ENCODE assay signal across 25 mouse cellular contexts in the genomic region with DNA sequence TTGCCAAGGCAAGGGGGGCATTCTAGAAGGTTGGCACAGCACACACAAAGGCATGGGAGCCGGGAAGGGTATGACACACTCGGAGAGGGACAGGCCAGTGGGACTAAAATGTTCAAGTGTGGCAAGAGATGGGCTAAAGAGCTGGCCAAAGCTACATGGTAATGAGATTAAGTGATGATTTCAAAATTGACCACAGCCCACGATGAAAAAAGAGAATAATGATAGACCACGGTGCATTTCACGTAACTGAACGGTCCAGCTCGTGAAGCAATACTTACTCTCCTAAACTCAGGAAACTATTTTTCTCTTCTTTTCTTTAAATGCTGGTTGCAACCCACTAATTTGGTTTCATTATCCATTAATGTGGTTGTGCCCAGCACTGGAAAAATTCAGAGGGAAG. TPM values are rescaled to one million over a fixed set of nuclear protein-coding genes. Genes with fewer than 3 reads are reported as not detected.
"Had no signal": no experiment of that assay in that cellular context is flagged by ENCODE, and none has a peak within 500 bp of the region (broad histone marks: within the 10 kb centered on the region; RNA-seq: fewer than 3 reads in every experiment).

No protein-coding gene starts in this region.

- DNase-seq: cerebellum, adult 2 months; cerebellum, adult 8-10 months; cerebellum, adult 9-10 months; cerebellum, adult 9-11 months; cerebellum, postnatal 10 days; cerebellum, postnatal 14 days; cerebellum, postnatal 25 days; cerebellum, postnatal 36 days; embryo, embryonic 11 days; forebrain, postnatal 0 days; gastrocnemius, adult 2 months; gastrocnemius, postnatal 10 days; gastrocnemius, postnatal 14 days; gastrocnemius, postnatal 25 days; gastrocnemius, postnatal 36 days; heart, adult 11 months; heart, adult 18-20 months; heart, adult 2 months had no signal

- ATAC-seq: forebrain, embryonic 13.5 days; forebrain, embryonic 14.5 days; forebrain, embryonic 15.5 days; forebrain, embryonic 16.5 days; forebrain, postnatal 0 days had no signal

RNA-seq across cellular contexts. Expression of gene Rbpjl, which starts 6.9 kb away (rescaled TPM):
- total RNA-seq: forebrain, postnatal 0 days; gastrocnemius, adult 18-20 months; gastrocnemius, adult 2 months; gastrocnemius, adult 8-10 months; gastrocnemius, postnatal 25 days; gastrocnemius, postnatal 36 days; heart, adult 18-20 months; heart, adult 2 months; heart, adult 8-10 months had no signal

RNA-seq across cellular contexts. Expression of gene Slpi, which starts 7.2 kb away (rescaled TPM):
- total RNA-seq: forebrain, postnatal 0 days; gastrocnemius, postnatal 25 days had no signal
